Mouse (Mus musculus): ENCODE results near the gene Hist1h2bp.
A peak's percentile ranks its signal among the peaks of the same experiment; 100 is the strongest.
"Not testable (repeated sequence)": the region's sequence is repeated elsewhere in the genome, so short reads cannot be mapped to it uniquely, and the experiment has no call there.

The Hist1h2bp gene

GRCm38 (mm10) chr13:21786899-21787629, at the start of gene Hist1h2bp, which contains the start of gene Hist1h2an:
TSS of gene Hist1h2bp (plus strand) at chr13:21787461.
TSS of gene Hist1h2an (minus strand) at chr13:21787218.
- peak; percentile 78 for DNase-seq (ENCODE audit: low spot score)

- DNase-seq (ENCODE audit: low spot score) = no peak
Measured at GRCm38 (mm10) chr13:21745006-21745405, 42.3 kb upstream of the Hist1h2bp start.

DNA sequence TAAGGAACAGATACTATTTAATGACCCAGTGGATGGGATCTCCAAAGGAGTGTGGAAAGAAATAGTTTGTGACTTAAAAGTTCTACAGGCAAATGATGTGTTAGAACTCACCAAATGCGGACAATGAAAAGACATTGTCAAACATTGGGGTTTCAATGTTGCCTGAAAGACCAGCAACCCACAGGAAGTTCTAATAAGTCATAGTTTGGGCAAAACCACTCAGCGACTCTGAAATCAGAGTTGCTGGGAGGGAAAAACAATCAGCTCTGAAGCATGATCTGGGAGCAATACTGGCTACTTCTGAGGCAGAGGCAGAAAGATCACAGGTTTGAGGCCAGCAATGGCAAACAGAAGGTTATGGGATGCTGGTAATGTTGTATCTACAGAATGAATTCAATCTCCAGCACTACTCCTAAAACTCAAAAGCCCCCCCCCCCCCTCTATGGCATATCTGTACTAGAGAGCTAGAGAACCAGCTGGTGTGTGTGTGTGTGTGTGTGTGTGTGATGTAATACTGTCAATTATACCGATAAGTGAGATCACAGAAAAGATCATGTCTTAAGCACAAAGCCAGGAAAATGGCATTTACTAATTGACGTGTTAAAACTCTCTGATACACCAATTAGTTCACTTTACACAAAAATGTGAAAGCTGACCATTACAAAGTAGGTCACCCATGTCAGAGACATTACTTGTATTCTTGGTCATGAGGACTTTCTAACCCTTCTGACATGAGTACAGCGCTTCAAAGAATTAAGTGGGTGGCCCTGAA, 37.7 kb upstream of the Hist1h2bp start:
- DNase-seq (ENCODE audit: low spot score) = no peak

- DNase-seq (ENCODE audit: low spot score) = peak; percentile 91
Measured at GRCm38 (mm10) chr13:21750159-21751017, 36.9 kb upstream of the Hist1h2bp start, which contains the start of gene Hist1h4k. TSS of gene Hist1h4k (minus strand) at chr13:21750505.

- no peak for DNase-seq (ENCODE audit: low spot score)
Measured at GRCm38 (mm10) chr13:21751417-21751816, 35.8 kb upstream of the Hist1h2bp start.

- no peak for DNase-seq (ENCODE audit: low spot score)
Measured at GRCm38 (mm10) chr13:21751827-21752226, 35.4 kb upstream of the Hist1h2bp start.

- DNase-seq (ENCODE audit: low spot score) = no peak
Measured at GRCm38 (mm10) chr13:21752356-21752755, 34.9 kb upstream of the Hist1h2bp start.

DNA sequence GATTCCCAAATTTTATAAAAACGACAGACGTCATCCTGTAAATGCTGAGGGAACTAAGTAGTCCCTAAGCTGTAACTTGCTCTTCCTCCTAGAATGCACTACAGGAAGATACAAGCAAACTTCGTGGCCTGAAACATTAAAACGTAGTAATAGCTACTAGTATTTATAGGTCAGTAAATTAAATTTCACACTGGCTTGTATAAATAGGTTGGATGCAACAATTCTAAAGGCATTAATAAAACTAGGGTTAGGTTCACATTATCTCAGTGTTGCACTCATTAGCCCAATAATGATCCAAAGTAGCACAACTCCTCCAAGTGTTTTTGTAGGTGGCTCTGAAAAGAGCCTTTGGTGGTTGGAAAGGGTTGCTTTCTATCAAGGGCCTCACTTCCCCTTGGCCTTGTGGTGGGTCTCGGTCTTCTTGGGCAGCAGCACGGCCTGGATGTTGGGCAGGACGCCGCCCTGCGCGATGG, 34.2 kb upstream of the Hist1h2bp start:
- DNase-seq (ENCODE audit: low spot score) = no peak

DNA sequence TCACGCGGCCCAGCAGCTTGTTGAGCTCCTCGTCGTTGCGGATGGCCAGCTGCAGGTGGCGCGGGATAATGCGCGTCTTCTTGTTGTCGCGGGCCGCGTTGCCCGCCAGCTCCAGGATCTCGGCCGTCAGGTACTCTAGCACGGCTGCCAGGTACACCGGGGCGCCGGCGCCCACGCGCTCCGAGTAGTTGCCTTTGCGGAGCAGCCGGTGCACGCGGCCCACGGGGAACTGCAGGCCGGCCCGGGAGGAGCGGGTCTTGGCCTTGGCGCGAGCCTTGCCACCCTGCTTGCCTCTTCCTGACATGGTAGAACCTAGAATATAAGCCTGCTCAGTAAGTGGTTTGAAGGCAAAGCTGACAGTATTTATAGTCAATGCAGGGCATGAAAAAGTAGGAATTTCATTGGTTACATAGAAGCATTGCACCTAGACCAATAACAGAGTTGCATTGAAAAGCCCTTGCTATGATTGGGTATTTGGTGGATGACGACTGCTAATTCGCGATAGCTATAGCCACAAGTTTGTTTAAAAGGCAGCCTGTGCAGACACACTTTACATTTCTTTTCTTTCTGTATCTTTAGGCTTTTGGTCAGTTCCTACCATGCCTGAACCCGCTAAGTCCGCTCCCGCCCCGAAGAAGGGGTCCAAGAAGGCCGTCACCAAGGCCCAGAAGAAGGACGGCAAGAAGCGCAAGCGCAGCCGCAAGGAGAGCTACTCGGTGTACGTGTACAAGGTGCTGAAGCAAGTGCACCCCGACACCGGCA, 33.6 kb upstream of the Hist1h2bp start, which contains the start of the genes Hist1h2ak and Hist1h2bn:
Hist1h2ak (minus strand) TSS at position 304 of the 762 bp plus-strand sequence.
Hist1h2bn (plus strand) TSS at position 600 of the 762 bp plus-strand sequence.
- peak; percentile 45 for DNase-seq (ENCODE audit: low spot score)

GRCm38 (mm10) chr13:21754294-21755001, 32.8 kb upstream of the Hist1h2bp start:
- not testable (repeated sequence) for DNase-seq (ENCODE audit: low spot score)

GRCm38 (mm10) chr13:21755707-21756106, 31.6 kb upstream of the Hist1h2bp start:
- DNase-seq (ENCODE audit: low spot score) = no peak

DNA sequence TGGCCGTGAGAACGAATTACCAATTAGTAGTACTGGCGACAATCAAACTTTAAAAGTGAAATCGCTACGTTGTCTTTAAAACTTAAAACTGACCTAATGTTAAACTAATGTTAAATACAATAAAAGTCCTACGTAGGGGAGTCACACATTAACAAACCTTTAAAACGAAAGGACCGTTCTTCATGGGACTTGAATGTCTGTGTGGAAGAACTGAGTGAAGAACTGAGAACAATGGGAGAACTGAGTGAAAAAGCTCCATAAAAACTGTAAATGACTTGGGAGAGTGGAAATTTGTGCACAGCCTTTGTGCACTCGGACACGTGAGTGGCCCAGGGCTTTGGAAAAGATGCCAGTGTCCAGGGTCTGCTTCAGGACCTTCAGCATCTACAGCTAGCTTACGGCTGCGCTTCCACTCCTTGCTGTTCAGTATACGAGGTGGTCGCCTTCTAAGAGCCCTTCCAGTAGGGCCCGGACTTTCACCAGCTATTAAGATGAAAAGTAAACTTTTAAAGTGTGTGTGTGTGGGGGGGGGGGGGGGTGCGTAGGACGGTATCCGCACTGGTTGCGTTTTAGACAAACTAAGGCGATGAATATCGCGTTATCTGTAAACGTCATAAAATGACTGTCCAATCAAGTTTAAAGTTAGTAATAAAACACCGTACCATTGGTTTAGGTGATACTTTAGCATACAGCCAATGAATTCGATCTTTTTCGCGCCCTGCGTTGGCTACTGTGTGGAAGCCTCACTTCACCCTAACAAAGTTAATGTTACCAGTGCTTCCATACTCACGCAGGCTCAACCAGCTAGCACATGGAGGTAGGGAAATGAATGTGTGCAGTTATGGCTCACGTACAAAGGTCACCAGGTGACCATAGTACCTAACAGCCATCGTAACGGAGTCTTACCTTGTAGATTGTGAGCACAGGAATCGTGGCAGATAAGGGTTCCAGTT, 8.2 kb upstream of the Hist1h2bp start:
- peak; percentile 28 for DNase-seq (ENCODE audit: low spot score)

- peak; percentile 60 for DNase-seq (ENCODE audit: low spot score)
Measured at GRCm38 (mm10) chr13:21779767-21780731, 7.2 kb upstream of the Hist1h2bp start, which contains the start of gene Hist1h1b. TSS of gene Hist1h1b (minus strand) at chr13:21780625.

- DNase-seq (ENCODE audit: low spot score) = no peak
Measured at GRCm38 (mm10) chr13:21781021-21781555, 6.2 kb upstream of the Hist1h2bp start.

GRCm38 (mm10) chr13:21781639-21782038, 5.6 kb upstream of the Hist1h2bp start:
- no peak for DNase-seq (ENCODE audit: low spot score)

DNA sequence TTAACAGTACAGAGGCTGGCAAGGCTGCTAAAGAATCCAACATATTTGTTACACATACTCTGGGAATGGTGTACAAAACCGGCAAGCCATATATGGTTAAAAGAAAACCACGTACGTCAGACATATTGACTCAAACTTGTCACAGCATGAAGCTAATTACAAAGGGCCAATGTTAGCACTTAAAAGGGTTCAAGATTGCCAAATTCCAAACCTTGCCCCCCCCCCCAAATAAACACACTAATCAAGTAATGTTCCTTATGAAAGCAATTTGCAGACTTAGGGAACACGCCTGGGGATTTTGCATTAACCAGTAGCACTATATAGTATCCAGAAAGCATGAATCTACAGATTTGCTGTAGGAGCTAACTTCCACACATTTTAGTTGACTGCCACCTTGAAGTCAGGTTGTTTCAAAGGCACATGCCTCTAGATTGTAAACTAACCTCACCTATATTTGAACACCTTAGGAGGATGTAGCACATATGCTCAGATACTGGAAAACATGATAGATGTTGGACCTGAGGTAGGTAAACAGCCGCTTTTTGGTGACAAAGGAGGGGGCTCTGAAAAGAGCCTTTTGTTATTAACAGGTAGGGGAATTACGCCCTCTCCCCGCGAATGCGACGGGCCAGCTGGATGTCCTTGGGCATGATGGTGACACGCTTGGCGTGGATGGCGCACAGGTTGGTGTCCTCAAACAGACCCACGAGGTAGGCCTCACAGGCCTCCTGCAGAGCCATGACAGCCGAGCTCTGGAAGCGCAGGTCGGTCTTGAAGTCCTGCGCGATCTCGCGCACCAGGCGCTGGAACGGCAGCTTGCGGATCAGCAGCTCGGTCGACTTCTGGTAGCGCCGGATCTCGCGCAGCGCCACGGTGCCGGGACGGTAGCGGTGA, 4.7 kb upstream of the Hist1h2bp start:
- not testable (repeated sequence) for DNase-seq (ENCODE audit: low spot score)

- no peak for DNase-seq (ENCODE audit: low spot score)
Measured at GRCm38 (mm10) chr13:21783255-21783617, 4.0 kb upstream of the Hist1h2bp start, which contains the start of gene Hist1h3i. TSS of gene Hist1h3i (minus strand) at chr13:21783370.

All from ovary, postnatal 10 days (tissue).